31 mouse cellular contexts compared by ENCODE assay signal in genomic region chr13:95366356-95366755, GRCm38 (mm10). TPM values are rescaled to one million over a fixed set of nuclear protein-coding genes. Genes with fewer than 3 reads are reported as not detected.
DNase-seq lines count a peak whose midpoint lies in the region; ATAC-seq lines count a peak whose summit lies in the region.
"Had no signal": no experiment of that assay in that cellular context is flagged by ENCODE, and none has a peak within 500 bp of the region (broad histone marks: within the 10 kb centered on the region; RNA-seq: fewer than 3 reads in every experiment).

No protein-coding gene starts in this region.

- H3K9me3 ChIP-seq in heart, embryonic 15.5 days (replicated peaks): no peaks in the 10 kb centered on the region
- no peaks in the 10 kb centered on the region for H3K9me3 ChIP-seq in liver, embryonic 11.5 days (ENCODE audit: control insufficient read depth, low read length)
- no peaks in the 10 kb centered on the region for H3K9me3 ChIP-seq in liver, embryonic 16.5 days (replicated peaks; ENCODE audit: control insufficient read depth, low read length)
- H3K9me3 ChIP-seq: embryonic facial prominence, embryonic 12.5 days; forebrain, embryonic 10.5 days; forebrain, embryonic 15.5 days; intestine, embryonic 15.5 days; limb, embryonic 10.5 days; limb, embryonic 15.5 days; lung, embryonic 15.5 days; midbrain, embryonic 13.5 days; stomach, embryonic 15.5 days had no signal

- ATAC-seq in heart, embryonic 15.5 days (replicated peaks; ENCODE audit: insufficient number of reproducible peaks, insufficient read depth, low FRiP score, low read depth): no peak
- ATAC-seq in liver, embryonic 11.5 days (replicated peaks; ENCODE audit: low FRiP score): peak; percentile 89
- peak; percentile 81 for ATAC-seq in liver, embryonic 16.5 days (ENCODE audit: low read depth)
- no peak for ATAC-seq in erythroblast, adult 5-6 weeks (replicated peaks; ENCODE audit: low FRiP score, poor library complexity, severe bottlenecking)
- ATAC-seq: forebrain, embryonic 15.5 days; hindbrain, postnatal 0 days; intestine, embryonic 15.5 days; midbrain, embryonic 13.5 days had no signal

- intact Hi-C loops in heart, postnatal 36 days (cut with DNase I): no loop called here

- H3K4me1 ChIP-seq in heart, embryonic 15.5 days (replicated peaks): peaks cover 6% of the 10 kb centered on the region; the same call in 1 of the 2 replicates
- no peaks in the 10 kb centered on the region for H3K4me1 ChIP-seq in liver, embryonic 11.5 days (replicated peaks; ENCODE audit: control insufficient read depth, insufficient read depth, low read length)
- peaks cover 4% of the 10 kb centered on the region for H3K4me1 ChIP-seq in liver, embryonic 16.5 days (ENCODE audit: control insufficient read depth, low read depth, low read length)
- H3K4me1 ChIP-seq: embryonic facial prominence, embryonic 12.5 days; forebrain, embryonic 10.5 days; forebrain, embryonic 15.5 days; intestine, embryonic 15.5 days; limb, embryonic 10.5 days; limb, embryonic 15.5 days; lung, embryonic 15.5 days; midbrain, embryonic 13.5 days; stomach, embryonic 15.5 days had no signal

- H3K4me3 ChIP-seq in heart, embryonic 15.5 days: no peak overlapping the region
- H3K4me3 ChIP-seq in liver, embryonic 11.5 days (ENCODE audit: low read depth, low read length): no peak overlapping the region
- H3K4me3 ChIP-seq in liver, embryonic 16.5 days (ENCODE audit: low read depth, low read length): no peak overlapping the region
- H3K4me3 ChIP-seq: embryonic facial prominence, embryonic 12.5 days; forebrain, embryonic 10.5 days; forebrain, embryonic 15.5 days; gastrocnemius, adult 2 months; intestine, embryonic 15.5 days; layer of hippocampus, adult 2 months; limb, embryonic 10.5 days; limb, embryonic 15.5 days; lung, embryonic 15.5 days; midbrain, embryonic 13.5 days; stomach, embryonic 15.5 days had no signal

- DNase-seq in heart, postnatal 36 days: no peak
- DNase-seq in c-Kit-positive CD71-positive TER-119-positive erythroid progenitor cells, embryonic 14.5 days (ENCODE audit: low spot score): peak; percentile 35
- no peak for DNase-seq in liver, embryonic 11.5 days (ENCODE audit: low spot score)
- DNase-seq in layer of hippocampus, postnatal 14 days (ENCODE audit: low spot score in 2 of 2): no peak
- DNase-seq in adrenal gland, postnatal 25 days: no peak
- DNase-seq: adrenal gland, postnatal 10 days; cerebellum, adult 11-12 months; cerebellum, adult 9-11 months; embryo, embryonic 11 days; gastrocnemius, adult 2 months; gastrocnemius, postnatal 36 days; kidney, adult 2 months; kidney, postnatal 36 days; layer of hippocampus, postnatal 36 days; right cerebral cortex, postnatal 25 days; thymus, postnatal 14 days had no signal

- H3K27me3 ChIP-seq in heart, embryonic 15.5 days: no peaks in the 10 kb centered on the region
- H3K27me3 ChIP-seq in liver, embryonic 11.5 days (replicated peaks; ENCODE audit: control insufficient read depth, insufficient read depth, low read length): no peaks in the 10 kb centered on the region
- no peaks in the 10 kb centered on the region for H3K27me3 ChIP-seq in liver, embryonic 16.5 days (ENCODE audit: control insufficient read depth, insufficient read depth, low read depth, low read length)
- H3K27me3 ChIP-seq: CH12.LX; embryonic facial prominence, embryonic 12.5 days; forebrain, embryonic 15.5 days; intestine, embryonic 15.5 days; limb, embryonic 15.5 days; lung, embryonic 15.5 days; midbrain, embryonic 13.5 days; stomach, embryonic 15.5 days had no signal

- H3K27ac ChIP-seq in heart, embryonic 15.5 days: peak overlapping the region; percentile 57
- H3K27ac ChIP-seq in liver, embryonic 11.5 days (ENCODE audit: low read depth, low read length): no peak overlapping the region
- no peak overlapping the region for H3K27ac ChIP-seq in liver, embryonic 16.5 days (ENCODE audit: low read length)
- H3K27ac ChIP-seq: embryonic facial prominence, embryonic 12.5 days; forebrain, embryonic 10.5 days; forebrain, embryonic 15.5 days; gastrocnemius, adult 2 months; hindbrain, postnatal 0 days; intestine, embryonic 15.5 days; layer of hippocampus, adult 2 months; limb, embryonic 10.5 days; limb, embryonic 15.5 days; lung, embryonic 15.5 days; midbrain, embryonic 13.5 days; stomach, embryonic 15.5 days had no signal

- no peak overlapping the region for H3K9ac ChIP-seq in heart, embryonic 15.5 days
- H3K9ac ChIP-seq in liver, embryonic 11.5 days (ENCODE audit: low read depth, low read length): no peak overlapping the region
- H3K9ac ChIP-seq in liver, embryonic 16.5 days (ENCODE audit: low read depth, low read length): no peak overlapping the region
- H3K9ac ChIP-seq: embryonic facial prominence, embryonic 12.5 days; forebrain, embryonic 15.5 days; intestine, embryonic 15.5 days; limb, embryonic 15.5 days; lung, embryonic 15.5 days; midbrain, embryonic 13.5 days; stomach, embryonic 15.5 days had no signal

- WGBS in heart, embryonic 15.5 days: 58% methylated on average over 8 of the region's 8 CpGs
- 76% methylated on average over 8 of the region's 8 CpGs for WGBS in liver, embryonic 11.5 days
- WGBS in liver, embryonic 16.5 days (ENCODE audit: insufficient replicate concordance): 40% methylated on average over 8 of the region's 8 CpGs

- peak overlapping the region; percentile 34; the same call in 1 of the 2 replicates for H3K4me2 ChIP-seq in heart, embryonic 15.5 days
- no peak overlapping the region for H3K4me2 ChIP-seq in liver, embryonic 11.5 days
- H3K4me2 ChIP-seq in liver, embryonic 16.5 days (ENCODE audit: low read depth, low read length): no peak overlapping the region
- H3K4me2 ChIP-seq: embryonic facial prominence, embryonic 12.5 days; forebrain, embryonic 15.5 days; intestine, embryonic 15.5 days; limb, embryonic 15.5 days; lung, embryonic 15.5 days; midbrain, embryonic 13.5 days; stomach, embryonic 15.5 days had no signal

- H3K36me3 ChIP-seq in heart, embryonic 15.5 days: peaks cover 66% of the 10 kb centered on the region
- peaks cover 47% of the 10 kb centered on the region for H3K36me3 ChIP-seq in liver, embryonic 11.5 days (ENCODE audit: control insufficient read depth, insufficient read depth, low read length)
- peaks cover 42% of the 10 kb centered on the region for H3K36me3 ChIP-seq in liver, embryonic 16.5 days (ENCODE audit: control insufficient read depth, insufficient read depth)

RNA-seq across cellular contexts. Expression of gene Aggf1, which starts 8.8 kb away (rescaled TPM):
- polyA plus RNA-seq in heart, embryonic 15.5 days (2015; fragmentation: Nextera tagmentation; extraction: Ambion mirVana): 21.3 and 26.7 TPM in 2 replicates
- total RNA-seq in heart, postnatal 36 days (2021): 10 to 100 TPM; 20.6 to 22.1 TPM
- polyA plus RNA-seq in liver, embryonic 11.5 days (2014; fragmentation: Nextera tagmentation; extraction: Ambion mirVana): 42.1 and 43.4 TPM in 2 replicates
- polyA plus RNA-seq in liver, embryonic 16.5 days (2015; fragmentation: Nextera tagmentation; extraction: Ambion mirVana): 13.1 and 13.3 TPM in 2 replicates
- 18.2 and 19.8 TPM in 2 replicates for total RNA-seq in erythroblast, adult 5-6 weeks (2015; ENCODE audit: low replicate concordance)
- total RNA-seq in erythroblast, adult 5-6 weeks (2017; ENCODE audit: low replicate concordance): 18.1 and 20.1 TPM in 2 replicates
- 10 to 100 TPM; 44.1 to 45.5 TPM for total RNA-seq in layer of hippocampus, postnatal 14 days (2021)
- total RNA-seq in adrenal gland, postnatal 25 days (2021): 37.6 and 40.0 TPM in 2 replicates

RNA-seq across cellular contexts. Expression of gene Zbed3, which starts 42.9 kb away (rescaled TPM):
- 48.6 and 58.7 TPM in 2 replicates for polyA plus RNA-seq in heart, embryonic 15.5 days (2015; fragmentation: Nextera tagmentation; extraction: Ambion mirVana)
- 10 to 100 TPM; 14.3 to 17.2 TPM for total RNA-seq in heart, postnatal 36 days (2021)
- polyA plus RNA-seq in liver, embryonic 11.5 days (2014; fragmentation: Nextera tagmentation; extraction: Ambion mirVana): 30.9 and 32.1 TPM in 2 replicates
- polyA plus RNA-seq in liver, embryonic 16.5 days (2015; fragmentation: Nextera tagmentation; extraction: Ambion mirVana): 4.9 and 5.2 TPM in 2 replicates
- total RNA-seq in erythroblast, adult 5-6 weeks (2015; ENCODE audit: low replicate concordance): 5.9 and 7.7 TPM in 2 replicates
- 1.1 TPM in 1 of 2 replicates, not detected in the other for total RNA-seq in erythroblast, adult 5-6 weeks (2017; ENCODE audit: low replicate concordance)
- total RNA-seq in layer of hippocampus, postnatal 14 days (2021): 10 to 100 TPM; 16.9 to 19.1 TPM
- 32.9 and 38.5 TPM in 2 replicates for total RNA-seq in adrenal gland, postnatal 25 days (2021)

Comparison
In these comparisons a context has a peak if more than half of its experiments do, and no peak if none do; other contexts are left out.
1. ATAC-seq: peak in liver, embryonic 11.5 days (single experiment) and liver, embryonic 16.5 days (single experiment); none in heart, embryonic 15.5 days (single experiment) and erythroblast, adult 5-6 weeks (single experiment).